Mouse (Mus musculus) small intestine, adult 2 months (tissue): ENCODE results near the gene Efnb3.

Source experiments
- CTCF ChIP-seq: fragments of 200-500 bp; IDR thresholded peaks from 2 replicates; pipeline ENCODE4 v1.5.1; 2012; ENCODE audit warnings: low read depth, mild to moderate bottlenecking, control low read depth, inconsistent platforms, low read length, moderate library complexity, mixed read lengths; ENCODE audit not compliant: insufficient replicate concordance, insufficient read length; ENCODE audit errors: extremely low read depth
- POLR2A ChIP-seq: fragments of 200-500 bp; IDR thresholded peaks from 2 replicates; pipeline ENCODE4 v1.6.1; 2012; ENCODE audit warnings: low read depth, mild to moderate bottlenecking, control low read depth, inconsistent platforms, low read length, moderate library complexity

DNA sequence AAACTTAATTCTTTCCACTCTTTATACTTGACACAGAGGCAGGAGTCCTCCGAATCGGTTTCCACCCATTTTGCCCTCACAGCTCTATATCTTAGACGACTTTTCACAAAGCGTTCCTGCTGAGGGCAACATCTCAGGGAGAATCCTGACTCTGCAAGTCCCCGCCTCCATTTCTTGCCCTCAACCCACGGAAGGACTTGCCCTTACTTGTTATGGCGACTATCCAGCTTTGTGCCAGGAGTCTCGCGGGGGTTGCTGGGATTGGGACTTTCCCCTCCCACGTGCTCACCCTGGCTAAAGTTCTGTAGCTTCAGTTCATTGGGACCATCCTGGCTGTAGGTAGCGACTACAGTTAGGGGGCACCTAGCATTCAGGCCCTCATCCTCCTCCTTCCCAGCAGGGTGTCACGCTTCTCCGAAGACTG, 20.1 kb upstream of the Efnb3 start, which contains the start of the genes Wrap53 and Trp53:
- TF ChIP-seq POLR2A (peak; percentile 53), CTCF (no peak)
